Mouse (Mus musculus) kidney, adult 9 months (tissue): ENCODE data around the gene Dock6.
"Not testable (repeated sequence)": the region's sequence is repeated elsewhere in the genome, so short reads cannot be mapped to it uniquely, and the experiment has no call there.

Experiments used
- DNase-seq: peaks from one replicate; pipeline ENCODE4 v3.0.0; 2022

Gene Dock6

GRCm38 (mm10) chr9:21852128-21853091, at the start of gene Dock6:
TSS of gene Dock6 (minus strand) at chr9:21852635.
- DNase-seq, result peak; percentile 91

DNA sequence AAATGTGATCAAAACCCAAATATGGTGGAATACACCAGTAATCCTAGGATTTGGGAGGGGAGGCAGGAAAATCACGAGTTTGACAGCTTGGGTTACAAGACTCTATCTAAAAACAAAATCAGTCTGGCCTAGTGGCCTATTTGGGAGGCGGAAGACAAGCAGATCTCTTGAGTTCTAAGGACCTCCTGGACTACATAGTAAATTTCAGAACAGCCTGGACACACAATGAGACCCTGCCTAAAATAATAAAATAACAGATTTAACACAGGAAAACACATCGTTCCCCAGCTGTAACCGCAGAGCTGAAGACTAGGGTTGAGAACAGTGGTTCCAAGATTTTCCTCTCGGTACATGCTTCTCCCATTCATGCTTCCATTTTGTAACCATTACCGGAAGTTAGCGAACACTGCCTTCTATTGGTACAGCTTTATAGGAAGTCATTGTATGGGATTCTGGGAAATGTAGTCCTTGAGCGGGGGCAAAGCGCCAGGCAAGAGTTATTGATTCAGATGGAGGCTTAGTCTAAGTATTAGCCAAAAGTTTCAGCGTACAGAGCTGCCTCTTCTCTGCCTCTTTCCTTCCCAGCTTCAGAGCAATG, 48.9 kb upstream of the Dock6 start:
- DNase-seq, result peak; percentile 85

- DNase-seq, result no peak
Measured at GRCm38 (mm10) chr9:21889229-21889628, 36.8 kb upstream of the Dock6 start.

- no peak for DNase-seq
Measured at GRCm38 (mm10) chr9:21876601-21877000, 24.2 kb upstream of the Dock6 start.

GRCm38 (mm10) chr9:21872204-21872603, 19.8 kb upstream of the Dock6 start:
- DNase-seq, result no peak

GRCm38 (mm10) chr9:21870879-21871524, 18.6 kb upstream of the Dock6 start:
- DNase-seq, result peak; percentile 53

GRCm38 (mm10) chr9:21869290-21869689, 16.9 kb upstream of the Dock6 start:
- DNase-seq, result peak; percentile 68

- no peak for DNase-seq
Measured at GRCm38 (mm10) chr9:21867726-21868125, 15.3 kb upstream of the Dock6 start.

DNA sequence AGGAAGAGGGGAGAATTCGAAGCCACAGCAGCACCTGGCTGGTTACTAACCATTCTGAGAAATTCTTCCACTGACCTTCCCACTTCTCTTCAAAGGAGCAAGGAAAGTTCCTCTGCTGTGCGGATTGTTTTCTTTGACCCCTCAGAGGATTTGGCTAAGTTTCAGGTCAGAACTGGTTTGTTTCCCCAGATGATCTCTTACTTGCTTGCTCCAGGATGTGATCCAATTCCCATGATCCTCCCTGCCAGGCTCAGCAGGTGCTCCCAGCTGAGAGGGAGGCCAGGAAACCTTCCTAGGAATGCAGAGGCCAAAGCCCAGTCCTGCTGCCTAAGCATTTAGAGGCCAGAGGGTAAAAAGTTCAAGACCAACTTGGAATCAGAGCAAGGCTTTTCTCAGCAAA, 14.2 kb upstream of the Dock6 start:
- DNase-seq, result peak; percentile 83

DNA sequence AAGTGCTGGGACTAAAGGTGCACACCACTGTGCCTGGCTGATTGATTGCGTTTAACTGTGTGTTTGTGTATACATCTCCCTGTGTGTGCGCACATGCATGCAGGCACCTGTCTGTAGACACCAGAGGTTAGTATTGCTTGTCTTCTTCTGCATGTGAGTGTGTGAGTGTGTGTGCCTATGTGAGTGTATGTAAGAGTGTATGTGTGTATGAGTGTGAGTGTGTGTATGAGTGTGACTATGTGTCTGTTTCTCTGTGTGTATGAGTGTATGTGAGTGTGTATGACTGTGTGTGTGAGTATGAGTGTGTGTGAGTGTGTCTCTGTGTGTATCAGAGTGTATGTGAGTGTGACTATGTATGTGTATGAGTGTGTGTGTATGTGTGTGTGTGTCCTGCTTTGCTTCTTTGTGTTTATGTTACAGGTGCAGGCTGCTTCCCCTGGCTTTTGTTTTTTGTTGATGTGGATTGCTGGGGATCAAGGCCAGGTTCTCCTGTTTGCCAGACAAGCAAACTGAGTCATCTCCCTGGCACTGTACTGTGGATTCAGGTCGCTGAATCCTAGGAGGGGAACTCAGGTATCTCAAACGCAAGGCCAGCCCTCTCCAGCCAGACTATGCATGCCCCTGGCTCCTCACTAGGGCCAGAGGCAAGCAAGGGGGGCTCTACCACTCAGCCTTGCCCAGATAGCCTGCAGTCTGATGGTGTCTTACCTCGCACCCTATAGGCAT, 13.4 kb upstream of the Dock6 start:
- DNase-seq, result no peak

- no peak for DNase-seq
Measured at GRCm38 (mm10) chr9:21862181-21862580, 9.7 kb upstream of the Dock6 start.

GRCm38 (mm10) chr9:21860349-21860748, 7.9 kb upstream of the Dock6 start:
- DNase-seq, result not testable (repeated sequence)

- DNase-seq, result no peak
Measured at GRCm38 (mm10) chr9:21859606-21860005, 7.2 kb upstream of the Dock6 start.

- peak; percentile 87 for DNase-seq
Measured at GRCm38 (mm10) chr9:21858084-21858483, 5.6 kb upstream of the Dock6 start.

- DNase-seq, result no peak
Measured at GRCm38 (mm10) chr9:21857501-21857900, 5.1 kb upstream of the Dock6 start.

DNA sequence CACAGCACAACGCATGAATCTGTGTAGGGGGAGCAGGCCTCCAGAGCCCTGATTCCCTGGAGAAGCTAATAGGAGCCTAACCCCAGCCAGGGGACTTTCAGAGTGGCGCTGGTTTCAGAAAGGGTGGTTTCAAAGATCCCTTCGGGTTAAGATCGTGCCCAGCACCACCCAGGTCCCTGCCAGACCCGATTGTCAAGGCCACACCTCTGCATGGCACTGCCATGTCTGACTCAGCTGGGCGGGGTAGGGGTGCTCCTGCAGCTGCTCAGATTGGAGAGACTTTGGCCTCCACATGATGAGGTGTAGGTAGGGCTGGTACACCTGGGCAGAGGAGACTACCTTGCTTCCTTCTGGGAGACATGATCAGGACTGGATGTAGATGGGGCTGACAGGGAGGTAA, 2.5 kb upstream of the Dock6 start:
- DNase-seq, result no peak

- no peak for DNase-seq
Measured at GRCm38 (mm10) chr9:21853961-21854360, 1.5 kb upstream of the Dock6 start.

DNA sequence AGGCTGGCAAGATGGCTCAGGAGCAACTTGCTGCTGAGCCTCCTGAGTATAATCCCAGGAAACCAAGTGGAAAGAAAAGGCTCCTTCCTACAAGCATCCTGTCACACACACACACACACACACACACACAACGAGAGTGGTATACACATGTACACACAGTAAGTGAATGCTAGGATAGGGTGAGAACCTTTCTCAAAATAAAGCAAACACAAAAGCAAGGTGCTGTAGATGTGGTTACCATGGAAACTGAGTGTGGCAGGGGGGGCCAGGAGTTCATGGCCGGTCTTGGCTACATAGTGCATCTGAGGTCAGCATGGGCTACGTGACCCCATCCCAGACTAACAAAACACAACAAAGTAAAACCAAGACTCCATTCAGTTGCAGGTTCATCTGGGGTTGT, 1.4 kb downstream of the Dock6 start:
- DNase-seq, result no peak

- no peak for DNase-seq
Measured at GRCm38 (mm10) chr9:21849691-21850677, 2.5 kb downstream of the Dock6 start.

DNA sequence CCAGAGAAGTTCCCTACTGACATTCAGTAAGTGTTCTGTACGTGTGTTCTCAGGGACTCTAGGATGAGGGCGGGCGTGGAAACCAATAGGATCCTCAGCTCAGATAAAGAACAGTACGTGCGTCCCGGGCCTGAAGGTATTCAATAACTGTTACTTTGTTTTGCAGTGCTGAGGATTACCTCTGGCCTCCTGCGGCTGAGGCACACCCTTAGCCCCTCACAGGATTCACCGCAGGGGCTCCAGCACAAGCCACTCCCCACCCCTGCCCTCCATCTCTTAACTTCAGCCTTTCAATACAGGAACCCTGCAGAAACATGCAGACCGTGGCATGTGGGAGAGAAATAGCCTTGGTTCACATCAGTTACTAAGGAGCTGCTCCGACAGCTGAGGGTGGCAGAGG, 4.5 kb downstream of the Dock6 start:
- DNase-seq, result no peak

GRCm38 (mm10) chr9:21847425-21847824, 5.0 kb downstream of the Dock6 start:
- no peak for DNase-seq
